Mouse (Mus musculus) kidney, adult 2 months (tissue): ENCODE measurements around the gene Kif3c.

Source experiments
- CTCF ChIP-seq: fragments of 200-500 bp; conservative IDR thresholded peaks from 2 replicates; pipeline ENCODE4 v1.5.1; 2011; ENCODE audit warnings: low read depth, mild to moderate bottlenecking, control low read depth, low read length, moderate library complexity, mixed read lengths; ENCODE audit not compliant: insufficient read depth, insufficient read length
- POLR2A ChIP-seq: fragments of 200-500 bp; IDR thresholded peaks from one replicate; pipeline ENCODE4 v1.6.1; 2011; ENCODE audit warnings: low read depth, low read length, control low read depth

DNA sequence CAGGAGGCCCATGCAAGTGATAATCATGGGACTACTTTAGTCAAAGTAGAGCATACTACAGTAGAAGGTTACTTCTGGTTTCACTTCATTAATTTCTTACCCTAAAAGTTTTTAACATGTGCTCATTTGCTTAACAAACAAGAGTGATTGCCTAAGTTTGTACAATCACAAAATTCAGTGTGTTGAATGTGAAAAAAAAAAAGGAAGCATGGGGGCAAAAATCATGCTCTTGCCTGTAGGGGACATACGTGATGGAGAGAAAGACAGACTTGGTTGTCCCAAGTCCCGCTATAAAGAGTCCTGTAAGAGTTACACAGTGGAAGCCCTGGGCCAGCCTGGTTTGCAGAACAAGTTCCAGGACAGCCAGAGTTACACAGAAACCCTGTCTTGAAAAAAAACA, 4.9 kb upstream of the Kif3c start:
- TF ChIP-seq CTCF (no peak), POLR2A (no peak)
